Mouse (Mus musculus) megakaryocyte progenitor cell, adult 5-6 weeks (primary cell): ENCODE data around the gene Mgarp. TPM values are rescaled to one million over a fixed set of nuclear protein-coding genes. Genes with fewer than 3 reads are reported as not detected.
"Not testable (repeated sequence)": the region's sequence is repeated elsewhere in the genome, so short reads cannot be mapped to it uniquely, and the experiment has no call there.

Experiments used
- ATAC-seq: replicated peaks from 2 replicates; pipeline ENCODE4 v1.8.0; 2016; ENCODE audit warnings: mild to moderate bottlenecking, moderate TSS enrichment, inconsistent platforms; ENCODE audit not compliant: poor library complexity
- total RNA-seq, 2 experiments: library from RNA; stranded (forward) in 1 of 2; stranded (reverse) in 1 of 2; fragments of 157-497, 149-512 nt in 1 of 2; fragments of 200-1000 nt in 1 of 2; gene quantifications; 2 replicates each; pipeline versions ENCODE4 v1.2.3 to v1.2.4; 2015 to 2017

Mgarp gene
- total RNA-seq (2015): not detected in 2 replicates
- not detected in 2 replicates for total RNA-seq (2017)

DNA sequence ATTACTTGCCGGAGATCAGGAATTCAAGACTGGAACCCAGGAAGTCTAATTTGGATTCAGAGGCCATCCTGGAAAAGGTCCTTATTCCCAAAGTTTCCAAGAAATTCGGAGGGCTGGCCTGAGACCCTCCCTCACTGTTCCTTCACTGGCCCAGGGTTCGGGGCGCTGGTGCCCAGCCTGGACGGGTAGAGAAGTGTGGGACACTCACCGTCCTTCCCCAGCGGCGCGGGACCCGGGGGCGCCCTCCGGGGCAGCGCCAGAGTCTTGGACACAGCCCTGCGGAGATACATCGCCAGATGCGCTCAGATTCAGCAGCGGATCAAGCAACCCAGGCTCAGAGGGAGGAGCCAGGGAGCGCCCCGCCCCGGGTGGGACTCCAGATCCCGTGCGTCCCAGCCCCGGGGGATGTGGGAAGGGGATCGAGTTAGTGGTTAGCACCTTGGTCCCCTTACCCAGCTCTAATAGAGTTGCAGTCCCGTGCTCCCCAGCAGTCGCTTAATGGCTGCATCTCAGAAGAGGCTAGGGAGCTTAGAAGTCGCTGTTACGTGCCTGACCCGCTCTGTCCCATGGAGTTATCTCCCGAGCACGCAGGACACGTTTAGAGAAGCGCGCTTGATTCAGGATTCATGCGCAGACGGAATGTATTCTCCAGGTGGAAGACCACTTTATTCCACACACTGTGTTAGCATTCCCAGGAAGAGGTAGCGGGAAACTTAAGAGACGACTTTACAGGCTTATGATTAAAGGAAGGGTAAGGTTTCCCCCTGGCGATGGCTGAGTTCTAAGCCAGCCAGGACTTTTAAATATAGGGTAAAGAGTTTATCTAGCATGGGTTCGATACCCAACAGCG is at the start of gene Mgarp:
TSS of gene Mgarp (minus strand) at position 520 of the 850 bp plus-strand sequence.
- peak; percentile 97 for ATAC-seq

DNA sequence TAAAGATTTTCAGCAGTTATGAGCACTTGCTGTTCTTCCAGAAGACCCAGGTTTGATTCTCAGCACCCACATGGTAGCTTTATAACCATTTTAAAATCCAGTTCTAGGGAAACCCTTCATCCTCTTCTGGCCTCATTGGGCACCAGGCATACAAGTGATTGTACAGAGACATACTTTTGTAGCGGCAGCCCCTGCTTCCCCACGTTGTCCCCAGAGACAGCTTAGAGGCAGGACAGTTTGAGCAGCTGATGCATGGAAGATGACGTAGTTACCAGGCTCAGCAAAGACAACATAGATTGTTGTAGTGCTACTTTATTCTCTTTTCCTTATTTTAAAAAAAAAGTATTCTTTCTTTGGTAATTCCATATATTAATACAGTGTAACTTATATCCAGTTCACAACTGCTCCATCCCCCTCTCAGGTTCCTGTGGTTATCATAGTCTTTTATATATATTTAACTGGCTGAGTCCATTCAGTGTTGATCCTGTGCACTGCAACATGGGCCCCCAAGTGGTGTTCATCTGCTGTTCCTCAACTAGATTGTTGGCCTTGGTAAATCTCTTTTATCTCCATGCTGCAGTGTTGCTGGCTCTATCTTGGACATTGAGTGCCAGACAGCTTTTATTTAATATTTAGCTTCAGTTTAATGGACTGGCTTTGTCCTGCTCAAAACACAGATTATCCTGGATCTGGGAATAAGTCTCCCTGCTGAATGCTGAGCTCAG is 38.5 kb upstream of the Mgarp start:
- peak; percentile 55 for ATAC-seq

DNA sequence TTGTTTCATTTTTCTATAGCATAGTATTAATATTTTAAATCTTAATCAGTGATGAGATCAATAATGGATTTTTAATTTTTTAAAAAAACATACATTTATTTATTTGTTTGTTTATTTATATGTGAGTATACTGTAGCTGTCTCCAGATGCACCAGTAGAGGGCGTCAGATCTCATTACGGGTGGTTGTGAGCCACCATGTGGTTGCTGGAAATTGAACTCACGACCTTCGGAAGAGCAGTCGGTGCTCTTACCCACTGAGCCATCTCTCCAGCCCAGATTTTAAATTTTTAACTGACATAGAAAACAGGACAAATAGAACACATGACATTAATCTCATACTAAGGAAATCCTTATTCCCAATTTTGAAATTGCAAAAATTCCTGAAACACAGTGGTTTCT is 37.8 kb upstream of the Mgarp start:
- not testable (repeated sequence) for ATAC-seq

DNA sequence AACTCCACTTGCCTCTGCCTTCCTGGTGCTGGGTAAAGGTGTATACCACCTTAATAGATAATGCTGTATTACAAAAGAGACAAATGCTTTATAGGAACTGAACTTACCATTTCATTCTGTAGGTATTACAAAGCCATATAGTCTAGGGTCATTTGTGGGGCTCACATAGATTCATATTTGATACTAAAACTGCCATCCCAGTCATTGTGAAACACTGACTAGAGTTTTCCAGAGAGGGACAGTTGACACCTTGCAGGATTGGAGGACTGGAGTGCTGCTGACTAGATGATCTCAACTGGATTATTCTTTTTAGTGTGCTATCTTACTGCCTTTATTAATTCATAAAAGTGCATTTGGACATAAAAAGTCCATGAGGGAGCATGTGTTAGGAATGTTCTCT is 28.9 kb upstream of the Mgarp start:
- ATAC-seq: no peak

DNA sequence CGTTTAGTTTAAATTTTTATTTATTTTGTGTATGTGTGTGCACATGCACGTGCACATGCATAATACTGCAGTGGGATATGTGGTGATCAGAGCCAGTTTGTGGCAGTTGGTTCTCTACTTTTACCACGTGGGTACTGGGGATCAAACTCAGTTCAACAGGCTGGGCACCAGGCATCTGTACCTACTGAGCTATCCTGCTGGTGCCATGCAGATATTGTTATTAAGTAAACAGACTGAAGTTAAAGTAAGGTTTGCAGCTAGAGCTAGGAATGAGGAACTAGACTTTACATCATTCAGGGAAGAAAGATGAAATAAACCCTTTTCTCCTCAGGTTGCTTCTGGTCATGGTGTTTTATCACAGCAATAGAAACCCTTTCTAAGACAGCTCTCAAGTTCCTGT is 25.4 kb upstream of the Mgarp start:
- ATAC-seq: peak; percentile 66

DNA sequence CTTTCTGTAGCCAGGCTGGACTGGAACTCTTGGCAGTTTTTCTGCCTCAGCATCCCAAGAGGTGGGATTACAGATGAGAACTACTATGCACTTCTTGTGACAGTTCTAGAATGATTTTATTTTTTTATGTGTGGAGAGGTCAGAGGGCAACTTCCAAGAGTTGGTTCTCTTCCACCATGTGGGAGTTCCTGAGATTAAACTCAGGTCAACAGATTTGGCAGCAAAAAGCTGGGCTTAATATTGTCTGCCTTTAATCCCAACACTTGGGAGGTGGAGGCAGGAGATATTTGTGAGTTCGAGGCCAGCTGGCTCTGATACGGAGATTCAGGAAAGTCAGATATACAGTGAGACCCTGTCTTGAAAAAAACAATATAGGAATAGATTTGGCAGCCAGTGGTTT is 21.4 kb upstream of the Mgarp start:
- no peak for ATAC-seq

DNA sequence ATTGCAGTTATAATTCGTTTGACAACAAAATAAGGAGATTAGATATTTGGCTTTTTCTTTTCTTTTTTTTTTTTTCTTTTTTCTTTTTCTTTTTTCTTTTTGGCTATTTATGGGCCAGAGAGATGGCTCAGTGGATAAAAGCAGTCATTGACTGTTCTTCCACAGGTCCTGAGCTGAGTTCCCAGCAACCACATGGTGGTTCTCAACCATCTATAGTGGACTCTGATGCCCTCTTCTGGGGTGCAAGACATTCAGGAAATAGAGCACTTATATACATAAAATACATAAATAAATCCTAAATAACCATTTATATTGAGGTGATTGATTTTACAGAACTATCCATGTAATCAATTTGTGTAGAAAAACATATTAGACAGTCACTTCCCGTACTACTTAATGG is 20.9 kb upstream of the Mgarp start:
- no peak for ATAC-seq

DNA sequence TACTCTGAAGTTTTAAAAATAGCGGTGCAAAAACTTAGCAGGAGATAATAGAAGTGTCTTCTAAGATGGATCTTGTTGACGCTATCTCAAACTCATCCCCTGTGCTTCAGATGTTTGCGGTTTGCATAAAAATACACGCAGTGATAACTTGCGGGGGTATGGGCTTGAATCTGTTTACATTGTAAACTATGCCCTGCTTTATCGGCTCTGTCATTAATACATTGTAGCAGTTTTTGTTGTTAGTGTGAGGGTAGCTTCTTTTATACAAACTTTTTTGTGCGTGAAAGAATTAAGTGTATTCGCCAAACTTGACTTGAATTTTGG is 20.6 kb upstream of the Mgarp start:
- no peak for ATAC-seq

DNA sequence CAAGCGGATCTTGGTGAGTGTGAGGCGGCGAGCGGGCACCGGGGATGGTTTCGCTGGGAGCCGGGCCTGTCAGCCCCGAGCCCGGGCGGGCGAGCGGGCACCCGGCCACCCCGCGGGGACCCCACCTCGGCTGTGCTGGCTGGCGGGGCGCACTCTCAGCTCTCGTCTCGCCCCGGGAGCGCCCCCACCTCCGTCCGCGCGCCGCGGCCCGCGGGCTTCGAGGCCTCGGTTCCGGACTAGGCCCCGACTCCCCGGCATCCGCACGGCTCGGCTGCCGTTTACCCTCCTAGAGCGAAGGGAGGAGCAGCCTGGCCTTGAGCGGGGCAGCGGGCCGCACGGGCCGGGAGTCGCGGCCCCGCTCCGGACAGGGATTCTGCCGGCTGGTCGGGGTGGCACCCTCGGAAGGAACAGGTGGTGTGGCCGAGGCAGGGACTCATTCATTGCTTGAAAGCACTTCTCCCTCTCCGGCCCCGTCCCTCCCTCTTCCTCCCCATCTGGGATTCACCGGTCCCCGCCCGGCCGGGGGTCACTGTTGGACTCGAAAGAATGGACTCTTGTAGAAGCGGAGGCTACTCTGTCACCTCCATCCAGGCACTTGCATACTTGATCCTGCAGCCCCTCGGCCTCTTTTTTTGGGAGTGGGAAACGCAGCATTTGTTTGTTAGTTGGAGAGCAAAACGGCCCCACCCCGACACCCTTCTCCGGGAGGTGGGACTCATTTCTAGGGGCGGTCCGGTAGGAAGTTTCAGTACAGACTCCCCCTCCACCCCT is 20.0 kb upstream of the Mgarp start:
- peak; percentile 29 for ATAC-seq

DNA sequence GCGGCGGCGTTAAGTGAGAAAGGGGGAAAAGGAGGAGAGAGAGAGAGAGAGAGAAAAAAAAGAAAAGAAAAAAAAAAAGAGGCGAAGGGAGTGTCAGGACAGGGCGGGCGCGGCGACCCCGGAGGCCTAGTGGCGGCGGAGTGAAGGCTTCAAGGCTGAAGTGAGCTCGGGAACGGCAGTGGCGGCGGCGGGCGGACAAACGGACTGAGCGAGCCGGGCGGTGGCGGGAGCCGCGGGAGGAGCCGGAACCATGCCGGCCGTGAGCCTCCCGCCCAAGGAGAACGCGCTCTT is 19.5 kb upstream of the Mgarp start:
- no peak; the same call in 1 of the 2 replicates for ATAC-seq

DNA sequence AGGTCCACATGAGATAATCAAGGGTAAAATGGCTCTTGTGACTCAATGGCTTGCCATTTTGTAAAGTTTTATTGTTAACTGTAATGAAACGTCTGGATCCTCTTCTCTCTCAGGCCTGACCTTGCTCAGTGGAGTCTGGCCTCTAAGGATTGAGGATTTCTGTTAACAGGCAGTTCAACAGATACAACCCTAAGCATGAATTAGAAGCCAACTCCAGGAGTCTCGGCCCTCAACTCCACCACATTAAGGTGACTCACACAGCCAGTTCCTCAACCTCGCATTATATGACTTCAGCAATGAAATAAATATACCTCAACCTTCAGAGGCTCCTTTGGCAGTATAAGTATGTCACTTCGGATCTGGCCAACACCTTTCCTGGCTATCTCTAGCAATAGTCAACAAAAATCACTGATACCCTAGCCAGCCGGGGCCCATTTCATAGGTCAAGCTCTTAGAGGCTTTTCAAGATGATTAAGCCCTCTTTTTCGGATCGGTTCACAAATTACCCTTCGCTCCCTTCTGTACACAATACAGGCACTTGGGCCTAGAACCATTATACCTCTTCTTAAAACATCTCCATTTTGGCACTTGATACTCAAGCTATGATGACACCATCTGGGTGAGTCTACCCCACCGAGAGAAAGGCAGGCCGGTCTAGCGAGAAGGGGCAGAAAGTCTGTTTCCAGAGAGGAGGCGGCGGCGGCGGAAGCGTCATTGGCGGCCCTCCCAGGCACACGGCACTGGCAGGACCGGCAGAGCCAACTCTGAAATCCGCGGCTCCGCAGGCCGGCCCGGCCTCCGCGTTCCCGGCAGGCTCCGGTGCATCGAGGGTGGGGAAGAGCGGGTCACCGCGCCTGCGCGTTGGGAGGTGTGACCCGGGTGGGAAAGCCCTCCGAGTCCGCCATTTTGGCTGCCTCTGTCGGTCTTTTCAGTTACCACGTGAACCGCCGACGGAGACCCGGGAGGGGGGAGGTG is 18.8 kb upstream of the Mgarp start, which contains the start of gene Naa15:
TSS of gene Naa15 (plus strand) at position 51 of the 975 bp plus-strand sequence.
- ATAC-seq: peak; percentile 92

DNA sequence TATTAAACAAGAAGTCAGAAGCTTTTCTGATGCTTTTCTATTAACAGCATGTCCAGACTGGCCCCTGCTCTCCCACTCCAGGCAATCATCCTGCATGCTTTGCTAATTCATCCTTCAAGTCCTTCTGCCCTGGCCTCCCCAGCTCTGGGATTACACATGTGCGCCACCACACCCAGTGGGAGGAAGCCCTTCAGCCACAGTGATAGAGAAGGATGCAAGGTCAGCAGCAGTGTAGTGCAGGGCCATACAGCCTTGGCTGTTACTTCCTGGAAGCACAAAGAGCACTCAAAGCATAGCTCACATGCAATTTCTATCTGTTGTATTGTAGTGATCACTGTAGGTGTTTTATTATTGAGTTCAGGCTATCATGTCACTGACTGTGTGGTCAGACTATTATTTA is 16.7 kb upstream of the Mgarp start:
- ATAC-seq: no peak

DNA sequence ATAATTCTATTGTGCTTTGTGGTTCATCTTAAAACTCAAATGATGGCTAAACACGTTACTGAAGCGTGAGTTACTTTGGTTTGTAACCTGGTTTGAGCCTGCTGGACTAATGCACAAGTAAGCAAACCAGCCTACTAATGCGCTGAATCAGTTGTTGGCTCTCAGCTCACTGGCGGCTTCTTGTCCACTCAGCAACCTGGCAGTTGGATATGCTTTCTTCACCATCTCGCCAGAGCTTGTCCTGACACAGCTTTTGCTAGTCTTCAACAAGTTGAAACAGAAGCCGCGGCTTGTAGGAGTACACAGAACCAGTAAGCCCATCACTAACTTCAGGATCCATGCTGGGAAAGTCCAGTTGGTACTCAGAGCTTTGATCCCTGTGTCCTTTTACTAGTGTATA is 15.9 kb upstream of the Mgarp start:
- ATAC-seq: no peak

DNA sequence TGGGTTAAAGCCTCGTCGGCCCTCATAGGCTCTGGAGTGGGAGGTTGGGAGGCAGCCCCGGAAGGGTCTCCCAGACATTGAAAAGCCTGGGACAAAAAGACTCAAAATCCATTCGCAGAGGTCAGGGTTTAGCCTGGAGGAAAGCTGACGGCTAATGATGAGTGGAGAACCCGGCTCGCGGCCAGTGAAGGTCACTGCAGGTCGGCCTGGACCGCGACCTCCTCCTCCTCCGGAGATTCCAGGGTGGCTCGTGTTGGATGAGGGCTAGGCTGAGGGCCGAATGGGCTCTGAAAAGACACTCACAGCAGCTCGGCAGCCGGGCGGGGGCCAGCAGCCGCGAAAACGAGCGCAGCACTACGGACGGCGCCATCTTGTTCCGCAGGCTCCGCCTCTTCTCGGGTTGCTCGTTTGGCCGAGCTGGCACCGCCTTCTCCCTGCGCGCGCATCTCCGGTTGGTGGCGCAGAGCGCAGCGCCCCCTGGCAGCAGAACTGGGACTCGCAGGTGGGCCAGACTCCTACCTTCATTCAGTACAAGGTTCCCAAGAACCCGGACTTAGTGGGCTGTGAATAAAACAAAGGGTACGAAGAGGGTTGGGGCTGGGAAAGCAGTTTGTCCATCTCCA is 12.1 kb upstream of the Mgarp start, which contains the start of gene Ndufc1:
TSS of gene Ndufc1 (minus strand) at position 428 of the 623 bp plus-strand sequence.
- ATAC-seq: peak; percentile 98

DNA sequence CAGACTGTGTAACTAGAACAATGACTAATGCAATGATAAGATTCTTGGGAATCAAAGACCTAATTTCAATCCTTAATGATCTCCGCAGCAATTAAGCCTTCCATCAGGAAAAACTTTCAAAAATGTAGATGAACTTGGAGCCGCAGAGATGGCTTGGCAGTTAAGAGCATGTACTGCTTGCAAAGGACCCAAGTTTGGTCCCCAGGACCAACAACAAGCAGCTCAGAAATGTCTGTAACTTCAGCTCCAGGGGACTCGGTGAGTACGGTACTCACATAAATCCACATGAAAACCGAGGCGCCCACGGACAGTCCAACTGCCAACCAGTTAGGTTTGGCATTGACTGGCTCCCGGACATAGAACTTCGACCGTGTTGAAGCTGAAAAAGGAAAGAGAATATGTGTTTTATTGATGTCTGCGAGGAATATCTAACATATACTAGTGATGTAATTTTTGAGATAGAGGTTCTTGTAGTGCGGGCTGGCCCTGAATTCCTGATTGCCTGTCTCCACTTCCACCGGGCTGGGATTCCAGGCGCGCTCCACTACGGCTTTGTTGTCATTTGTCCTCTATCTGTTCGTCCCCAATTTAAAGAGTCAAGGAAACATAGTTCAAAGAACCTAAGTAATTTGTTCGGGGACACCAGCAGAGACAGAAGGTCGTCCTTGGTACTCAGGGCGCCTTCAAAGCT is 11.5 kb upstream of the Mgarp start:
- 0 out of 2 replicates have a peak, but pooled peaks have one; percentile 5 for ATAC-seq

DNA sequence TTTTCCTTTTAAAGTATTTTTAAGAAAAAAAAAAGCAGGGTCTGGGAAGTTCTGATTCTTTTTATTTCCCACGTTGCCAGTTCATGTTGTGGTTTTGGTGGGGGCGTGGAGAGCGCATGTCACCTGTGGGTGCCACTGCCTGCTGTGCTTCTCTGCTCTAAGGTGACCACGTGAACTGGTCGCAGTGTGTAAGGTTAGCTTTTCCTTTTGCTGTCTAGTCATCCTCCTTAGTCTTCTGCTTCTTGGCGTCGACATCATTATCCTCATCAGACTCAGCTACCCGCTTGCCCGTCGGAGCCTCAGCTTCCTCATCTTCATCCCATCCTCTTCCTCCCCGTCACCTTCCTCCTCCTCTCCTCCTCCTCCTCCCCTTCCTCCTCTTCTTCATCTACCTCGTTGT is 6.1 kb upstream of the Mgarp start:
- ATAC-seq: no peak

DNA sequence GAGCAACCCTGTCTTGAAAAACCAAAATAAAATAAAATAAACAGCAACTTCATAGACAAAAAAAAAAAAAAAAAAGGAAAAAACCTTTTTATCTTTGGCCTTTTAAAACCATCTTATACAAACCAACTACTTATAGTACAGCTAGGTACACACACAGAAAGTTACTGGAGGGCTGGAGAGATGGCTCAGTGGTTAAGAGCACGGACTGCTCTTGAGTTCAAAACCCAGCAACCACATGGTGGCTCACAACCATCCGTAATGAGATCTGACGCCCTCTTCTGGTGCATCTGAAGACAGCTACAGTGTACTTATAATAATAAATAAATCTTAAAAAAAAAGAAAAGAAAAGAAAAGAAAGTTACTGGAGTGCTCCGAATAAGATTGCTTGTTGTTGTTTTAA is 5.5 kb upstream of the Mgarp start:
- ATAC-seq: not testable (repeated sequence)

DNA sequence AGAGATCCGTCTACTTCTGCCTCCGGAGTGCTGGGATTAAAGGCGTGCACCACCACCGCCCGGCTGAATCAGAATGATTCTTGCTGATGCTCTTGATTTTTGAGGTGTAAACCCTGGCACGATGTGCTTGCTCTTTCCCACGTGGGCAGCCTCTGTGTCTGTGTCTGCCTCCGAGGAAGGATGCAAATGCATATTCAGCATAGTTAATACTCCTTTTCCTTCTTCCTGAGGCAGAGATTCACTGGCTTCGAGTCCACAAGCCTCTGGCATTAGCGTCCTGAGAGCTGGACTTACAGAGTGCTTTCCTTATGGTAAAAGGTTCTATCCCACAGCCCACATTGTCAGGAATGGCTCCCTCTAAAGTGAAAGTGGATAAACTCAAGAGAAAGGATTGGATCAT is 4.1 kb upstream of the Mgarp start:
- ATAC-seq: no peak

DNA sequence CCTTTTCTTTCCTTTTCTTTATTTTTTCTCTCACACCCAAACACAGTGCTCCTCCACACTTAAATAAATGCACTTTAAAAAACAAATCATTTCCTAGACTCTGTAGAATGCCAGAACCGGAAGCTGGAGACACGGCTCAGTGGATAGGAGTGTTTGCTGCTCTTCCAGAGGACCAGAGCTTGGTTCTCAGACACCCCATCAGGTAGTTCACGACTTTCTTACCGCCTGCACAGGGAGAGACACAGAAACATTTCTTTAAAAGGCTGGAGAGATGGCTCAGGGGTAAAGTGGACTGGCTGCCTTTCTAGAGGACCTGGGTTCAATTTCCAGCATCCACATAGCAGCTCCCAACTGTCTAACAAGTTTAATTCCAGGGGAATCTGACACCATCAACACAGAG is 3.0 kb upstream of the Mgarp start:
- no peak for ATAC-seq
